In the genomic region with DNA sequence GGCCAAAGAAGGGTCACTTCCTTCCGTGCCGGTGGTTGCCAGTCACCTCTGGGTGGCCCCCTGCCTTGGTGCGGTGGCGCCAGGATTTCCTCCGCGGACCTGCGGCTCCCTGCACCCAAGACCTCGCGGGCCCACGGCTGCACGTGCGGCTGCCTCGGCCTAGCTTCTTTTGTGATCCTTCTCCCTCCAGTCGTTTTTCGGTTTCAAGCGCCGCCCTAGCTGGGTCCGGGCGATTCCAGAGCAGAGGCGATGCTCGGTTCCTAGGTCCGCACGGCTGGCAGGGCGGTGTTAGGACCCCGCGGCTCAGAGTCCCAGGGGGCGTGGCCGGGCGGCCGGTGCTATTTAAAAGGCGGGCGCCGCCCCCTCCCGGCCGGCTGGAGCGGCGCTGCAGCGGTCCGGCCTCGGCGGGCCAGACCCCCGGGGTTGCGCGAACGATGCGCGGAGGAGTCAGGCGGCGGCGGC, we compare ENCODE assay signal across 9 mouse cellular contexts. TPM values are rescaled to one million over a fixed set of nuclear protein-coding genes. Genes with fewer than 3 reads are reported as not detected.
DNase-seq lines count a peak whose midpoint lies in the region; ATAC-seq and TF ChIP-seq lines count a peak whose summit lies in the region.
"Had no signal": no experiment of that assay in that cellular context is flagged by ENCODE, and none has a peak within 500 bp of the region (broad histone marks: within the 10 kb centered on the region; RNA-seq: fewer than 3 reads in every experiment).

No protein-coding gene starts in this region.

- peak; percentile 81 for ATAC-seq in heart, embryonic 16.5 days (replicated peaks; ENCODE audit: extremely low read depth, insufficient read depth, low FRiP score)
- ATAC-seq in liver, embryonic 16.5 days (ENCODE audit: low read depth) = peak; percentile 62
- ATAC-seq in neural tube, embryonic 12.5 days (ENCODE audit: low FRiP score, low read depth) = peak; percentile 84
- ATAC-seq in stomach, embryonic 16.5 days (ENCODE audit: insufficient read depth, low FRiP score) = peak; percentile 81
- ATAC-seq: Patski had no signal

- H3K4me3 ChIP-seq in embryonic fibroblast, embryonic 13.5 days (ENCODE audit: insufficient read depth, low read length) = peak overlapping the region; percentile 56
- H3K4me3 ChIP-seq in heart, embryonic 16.5 days (ENCODE audit: low read length) = peak overlapping the region; percentile 64
- H3K4me3 ChIP-seq in liver, embryonic 16.5 days (ENCODE audit: low read depth, low read length) = peak overlapping the region; percentile 50
- peak overlapping the region; percentile 47 for H3K4me3 ChIP-seq in neural tube, embryonic 12.5 days
- H3K4me3 ChIP-seq in stomach, embryonic 16.5 days (replicated peaks; ENCODE audit: low read length) = peak overlapping the region; percentile 62

- no peaks in the 10 kb centered on the region for H3K36me3 ChIP-seq in heart, embryonic 16.5 days (ENCODE audit: control insufficient read depth, insufficient read depth)
- no peaks in the 10 kb centered on the region for H3K36me3 ChIP-seq in liver, embryonic 16.5 days (ENCODE audit: control insufficient read depth, insufficient read depth)
- no peaks in the 10 kb centered on the region for H3K36me3 ChIP-seq in neural tube, embryonic 12.5 days
- H3K36me3 ChIP-seq in stomach, embryonic 16.5 days (ENCODE audit: control insufficient read depth, insufficient read depth, low read length) = no peaks in the 10 kb centered on the region

- H3K27me3 ChIP-seq in heart, embryonic 16.5 days (ENCODE audit: control insufficient read depth, insufficient read depth, low read length) = no peaks in the 10 kb centered on the region
- H3K27me3 ChIP-seq in liver, embryonic 16.5 days (ENCODE audit: control insufficient read depth, insufficient read depth, low read depth, low read length) = peaks cover 24% of the 10 kb centered on the region
- H3K27me3 ChIP-seq in neural tube, embryonic 12.5 days (replicated peaks) = peaks cover 5% of the 10 kb centered on the region; the same call in 1 of the 2 replicates
- H3K27me3 ChIP-seq in stomach, embryonic 16.5 days (ENCODE audit: control insufficient read depth, insufficient read depth, low read length) = no peaks in the 10 kb centered on the region
- H3K27me3 ChIP-seq: Patski had no signal

- no peak for TF ChIP-seq CTCF in embryonic fibroblast, embryonic 13.5 days (IDR thresholded peaks at IDR 0.05; ENCODE audit: borderline replicate concordance, insufficient read depth, low read length)

- peaks cover 22% of the 10 kb centered on the region for H3K4me1 ChIP-seq in embryonic fibroblast, embryonic 13.5 days (ENCODE audit: control insufficient read depth, insufficient read depth, low read length)
- H3K4me1 ChIP-seq in heart, embryonic 16.5 days (ENCODE audit: control insufficient read depth, insufficient read depth, low read length) = peaks cover 20% of the 10 kb centered on the region
- H3K4me1 ChIP-seq in liver, embryonic 16.5 days (ENCODE audit: control insufficient read depth, low read depth, low read length) = peaks cover 5% of the 10 kb centered on the region
- H3K4me1 ChIP-seq in neural tube, embryonic 12.5 days = peaks cover 12% of the 10 kb centered on the region
- H3K4me1 ChIP-seq in stomach, embryonic 16.5 days (ENCODE audit: control insufficient read depth, insufficient read depth, low read length) = peaks cover 7% of the 10 kb centered on the region

- TF ChIP-seq POLR2A in embryonic fibroblast, embryonic 13.5 days (IDR thresholded peaks at IDR 0.05; ENCODE audit: low read depth, low read length) = peak; percentile 63

- peak overlapping the region; percentile 77 for H3K4me2 ChIP-seq in heart, embryonic 16.5 days (ENCODE audit: low read depth, low read length)
- peak overlapping the region; percentile 62 for H3K4me2 ChIP-seq in liver, embryonic 16.5 days (ENCODE audit: low read depth, low read length)
- H3K4me2 ChIP-seq in neural tube, embryonic 12.5 days (replicated peaks) = peak overlapping the region; percentile 73
- H3K4me2 ChIP-seq in stomach, embryonic 16.5 days (ENCODE audit: low read depth, low read length) = peak overlapping the region; percentile 86

- under 1% methylated on average over 50 of the region's 50 CpGs for WGBS in heart, embryonic 16.5 days
- WGBS in liver, embryonic 16.5 days (ENCODE audit: insufficient replicate concordance) = under 1% methylated on average over 45 of the region's 50 CpGs
- under 1% methylated on average over 50 of the region's 50 CpGs for WGBS in neural tube, embryonic 12.5 days
- under 1% methylated on average over 50 of the region's 50 CpGs for WGBS in stomach, embryonic 16.5 days

- H3K9ac ChIP-seq in heart, embryonic 16.5 days (ENCODE audit: low read length) = peak overlapping the region; percentile 57
- no peak overlapping the region for H3K9ac ChIP-seq in liver, embryonic 16.5 days (ENCODE audit: low read depth, low read length)
- peak overlapping the region; percentile 53 for H3K9ac ChIP-seq in neural tube, embryonic 12.5 days
- peak overlapping the region; percentile 75 for H3K9ac ChIP-seq in stomach, embryonic 16.5 days (ENCODE audit: low read length)

- peak overlapping the region; percentile 59; the same call in 1 of the 2 replicates for H3K27ac ChIP-seq in embryonic fibroblast, embryonic 13.5 days (ENCODE audit: insufficient read depth, low read length)
- no peak overlapping the region for H3K27ac ChIP-seq in heart, embryonic 16.5 days (ENCODE audit: low read length)
- H3K27ac ChIP-seq in liver, embryonic 16.5 days (ENCODE audit: low read length) = no peak overlapping the region
- no peak overlapping the region for H3K27ac ChIP-seq in neural tube, embryonic 12.5 days
- 0 out of 2 replicates have a peak overlapping the region, but pooled peaks have one; percentile 11 for H3K27ac ChIP-seq in stomach, embryonic 16.5 days (ENCODE audit: low read length)

- peak; percentile 81 to 83 for DNase-seq in B cell, adult 2 months
- DNase-seq in adrenal gland, postnatal 36 days = peak; percentile 86 to 91
- peak; percentile 93 for DNase-seq in kidney, postnatal 10 days

- H3K9me3 ChIP-seq in heart, embryonic 16.5 days (replicated peaks; ENCODE audit: control insufficient read depth, low read length) = no peaks in the 10 kb centered on the region
- H3K9me3 ChIP-seq in liver, embryonic 16.5 days (replicated peaks; ENCODE audit: control insufficient read depth, low read length) = no peaks in the 10 kb centered on the region
- no peaks in the 10 kb centered on the region for H3K9me3 ChIP-seq in neural tube, embryonic 12.5 days
- no peaks in the 10 kb centered on the region for H3K9me3 ChIP-seq in stomach, embryonic 16.5 days (replicated peaks; ENCODE audit: control insufficient read depth, low read length)

RNA-seq across cellular contexts. Expression of gene Lrrc32, which starts 0.6 kb away (rescaled TPM):
- 10 to 100 TPM; 17.3 to 21.1 TPM for total RNA-seq in adrenal gland, postnatal 36 days (2021)
- polyA plus RNA-seq in embryonic fibroblast, embryonic 13.5 days (2011; ENCODE audit: insufficient read length, low read depth, missing spikeins) = 95.5 and 220 TPM in 2 replicates
- polyA plus RNA-seq in heart, embryonic 16.5 days (2015; fragmentation: Nextera tagmentation; extraction: Ambion mirVana) = 7.7 and 8.3 TPM in 2 replicates
- 4.6 and 7.1 TPM in 2 replicates for polyA plus RNA-seq in liver, embryonic 16.5 days (2015; fragmentation: Nextera tagmentation; extraction: Ambion mirVana)
- polyA plus RNA-seq in neural tube, embryonic 12.5 days (2016; fragmentation: Nextera tagmentation; extraction: Ambion mirVana) = 3.9 and 5.7 TPM in 2 replicates
- 9.5 and 13.9 TPM in 2 replicates for polyA plus RNA-seq in stomach, embryonic 16.5 days (2015; fragmentation: Nextera tagmentation; extraction: Ambion mirVana)

RNA-seq across cellular contexts. Expression of gene Gucy2d, which starts 49.4 kb away (rescaled TPM):
- total RNA-seq in adrenal gland, postnatal 36 days (2021) = not detected
- polyA plus RNA-seq in embryonic fibroblast, embryonic 13.5 days (2011; ENCODE audit: insufficient read length, low read depth, missing spikeins) = not detected in 2 replicates
- polyA plus RNA-seq in heart, embryonic 16.5 days (2015; fragmentation: Nextera tagmentation; extraction: Ambion mirVana) = not detected in 2 replicates
- polyA plus RNA-seq in liver, embryonic 16.5 days (2015; fragmentation: Nextera tagmentation; extraction: Ambion mirVana) = not detected in 2 replicates
- polyA plus RNA-seq in neural tube, embryonic 12.5 days (2016; fragmentation: Nextera tagmentation; extraction: Ambion mirVana) = not detected in 2 replicates
- polyA plus RNA-seq in stomach, embryonic 16.5 days (2015; fragmentation: Nextera tagmentation; extraction: Ambion mirVana) = 0.12 TPM in 1 of 2 replicates, not detected in the other
- polyA plus RNA-seq: Patski had no signal

Comparison
In these comparisons a context has a peak if more than half of its experiments do, and no peak if none do; other contexts are left out.
1. H3K27ac ChIP-seq: peak in embryonic fibroblast, embryonic 13.5 days (single experiment) and stomach, embryonic 16.5 days (single experiment); none in heart, embryonic 16.5 days (single experiment), liver, embryonic 16.5 days (single experiment) and neural tube, embryonic 12.5 days (single experiment).
2. Peak in every context shown above with its lines, with median percentiles within 50 percentile points of each other: DNase-seq, H3K4me3 ChIP-seq, ATAC-seq and H3K4me2 ChIP-seq.